Mouse (Mus musculus) MEL (cell line): ENCODE results near the gene Galnt2. TPM values are rescaled to one million over a fixed set of nuclear protein-coding genes. Genes with fewer than 3 reads are reported as not detected.

Source experiments
- DNase-seq: peaks from one replicate; pipeline ENCODE4 v3.0.0; 2011; ENCODE audit warnings: low read depth, low spot score
- H3K27ac ChIP-seq: 2 replicates; pipeline ENCODE4 v1.5.1; 2012; ENCODE audit warnings: low read depth, mild to moderate bottlenecking, control low read depth, low read length, moderate library complexity; ENCODE audit not compliant: control insufficient read depth
- H3K27me3 ChIP-seq, 2 experiments: fragments of 150-350 bp in 1 of 2; sonication (generic) in 1 of 2; 2 replicates each; pipeline ENCODE4 v1.6.1; 2012; ENCODE audit warnings: low read length in 2 of 2, mild to moderate bottlenecking in 2 of 2, improper control_type of control experiment in 1 of 2, moderate library complexity in 1 of 2; ENCODE audit not compliant: insufficient read depth in 2 of 2, control insufficient read depth in 1 of 2
- H3K36me3 ChIP-seq, 2 experiments: 2 replicates each; pipeline ENCODE4 v1.6.1; 2012 to 2014; ENCODE audit warnings: low read length in 2 of 2, improper control_type of control experiment in 1 of 2, inconsistent platforms in 1 of 2, mild to moderate bottlenecking in 1 of 2; ENCODE audit not compliant: insufficient read depth in 2 of 2, control insufficient read depth in 1 of 2
- H3K4me1 ChIP-seq, 2 experiments: fragments of 150-350 bp in 1 of 2; sonication (generic) in 1 of 2; 2 replicates each; pipeline ENCODE4 v1.6.1; 2012; ENCODE audit warnings: low read length in 2 of 2, improper control_type of control experiment in 1 of 2, mild to moderate bottlenecking in 1 of 2; ENCODE audit not compliant: insufficient read depth in 2 of 2, control insufficient read depth in 1 of 2
- H3K4me3 ChIP-seq, 2 experiments: fragments of 150-350 bp in 1 of 2; sonication (generic) in 1 of 2; 2 replicates each; pipeline ENCODE4 v1.5.1; 2012; ENCODE audit warnings: low read depth in 2 of 2, low read length in 2 of 2, mild to moderate bottlenecking in 2 of 2, moderate library complexity in 2 of 2, control low read depth in 1 of 2, improper control_type of control experiment in 1 of 2; ENCODE audit not compliant: control insufficient read depth in 1 of 2, insufficient read depth in 1 of 2
- H3K79me2 ChIP-seq: 2 replicates; pipeline ENCODE4 v1.6.1; 2012; ENCODE audit warnings: mild to moderate bottlenecking, low read length, moderate library complexity; ENCODE audit not compliant: control insufficient read depth, poor library complexity, insufficient read depth
- H3K9ac ChIP-seq: 2 replicates; pipeline ENCODE4 v1.6.1; 2012; ENCODE audit warnings: low read depth, mild to moderate bottlenecking, control low read depth, low read length, moderate library complexity; ENCODE audit not compliant: control insufficient read depth, poor library complexity, severe bottlenecking
- H3K9me3 ChIP-seq: fragments of 150-350 bp; sonication (generic); replicated peaks from 2 replicates; pipeline ENCODE4 v1.6.1; 2012; ENCODE audit warnings: mild to moderate bottlenecking, low read length, improper control_type of control experiment, moderate library complexity; ENCODE audit not compliant: insufficient read depth
- BHLHE40 ChIP-seq: IDR thresholded peaks from 2 replicates; pipeline ENCODE4 v1.6.1; 2012; ENCODE audit warnings: low read depth, mild to moderate bottlenecking, inconsistent platforms, low read length, improper control_type of control experiment, borderline replicate concordance
- CHD2 ChIP-seq: IDR thresholded peaks from 2 replicates; pipeline ENCODE4 v1.6.1; 2011; ENCODE audit warnings: low read length, improper control_type of control experiment
- CTCF ChIP-seq, 3 experiments: IDR thresholded peaks in 2 of 3; conservative IDR thresholded peaks in 1 of 3; 2 replicates each; pipeline ENCODE4 v1.5.1; 2011 to 2012; ENCODE audit warnings: low read length in 3 of 3, low read depth in 2 of 3, mild to moderate bottlenecking in 2 of 3, improper control_type of control experiment in 1 of 3, inconsistent platforms in 1 of 3, mixed read lengths in 1 of 3, moderate library complexity in 1 of 3; ENCODE audit not compliant: control insufficient read depth in 1 of 3, insufficient read depth in 1 of 3, poor library complexity in 1 of 3, severe bottlenecking in 1 of 3
- E2F4 ChIP-seq: IDR thresholded peaks from 2 replicates; pipeline ENCODE4 v1.6.1; 2011; ENCODE audit warnings: low read depth, low read length, improper control_type of control experiment, borderline replicate concordance
- ELF1 ChIP-seq: IDR thresholded peaks from 2 replicates; pipeline ENCODE4 v1.6.1; 2014; ENCODE audit warnings: low read depth, mild to moderate bottlenecking, inconsistent platforms, low read length, improper control_type of control experiment, moderate library complexity
- ETS1 ChIP-seq: IDR thresholded peaks from 2 replicates; pipeline ENCODE4 v1.6.1; 2012; ENCODE audit warnings: low read depth, mild to moderate bottlenecking, inconsistent platforms, low read length, improper control_type of control experiment, moderate library complexity
- GATA1 ChIP-seq: IDR thresholded peaks from 2 replicates; pipeline ENCODE4 v1.6.1; 2011; ENCODE audit warnings: low read depth, low read length, improper control_type of control experiment
- HCFC1 ChIP-seq: IDR thresholded peaks from 2 replicates; pipeline ENCODE4 v1.6.1; 2012; ENCODE audit warnings: low read depth, mild to moderate bottlenecking, inconsistent platforms, low read length, improper control_type of control experiment, moderate library complexity
- JUND ChIP-seq: IDR thresholded peaks from 2 replicates; pipeline ENCODE4 v1.6.1; 2011; ENCODE audit warnings: low read depth, mild to moderate bottlenecking, improper control_type of control experiment, low read length
- NELFE ChIP-seq: IDR thresholded peaks from 2 replicates; pipeline ENCODE4 v1.6.1; 2011; ENCODE audit warnings: low read depth, low read length, improper control_type of control experiment
- NRF1 ChIP-seq: IDR thresholded peaks from 2 replicates; pipeline ENCODE4 v1.6.1; 2014; ENCODE audit warnings: low read depth, mild to moderate bottlenecking, inconsistent platforms, low read length, improper control_type of control experiment, moderate library complexity; ENCODE audit not compliant: poor library complexity, insufficient read depth, severe bottlenecking
- POLR2A ChIP-seq, 2 experiments: IDR thresholded peaks; 2 replicates each; pipeline ENCODE4 v1.6.1; 2011 to 2012; ENCODE audit warnings: low read length in 2 of 2, mild to moderate bottlenecking in 2 of 2, control low read depth in 1 of 2, improper control_type of control experiment in 1 of 2, low read depth in 1 of 2, moderate library complexity in 1 of 2; ENCODE audit not compliant: control insufficient read depth in 1 of 2, insufficient read depth in 1 of 2, poor library complexity in 1 of 2
- POLR2AphosphoS2 ChIP-seq: IDR thresholded peaks from 2 replicates; pipeline ENCODE4 v1.6.1; 2011; ENCODE audit warnings: low read length, improper control_type of control experiment
- RAD21 ChIP-seq: IDR thresholded peaks from 2 replicates; pipeline ENCODE4 v1.6.1; 2011; ENCODE audit warnings: mild to moderate bottlenecking, low read depth, low read length, improper control_type of control experiment
- SIN3A ChIP-seq: IDR thresholded peaks from 2 replicates; pipeline ENCODE4 v1.6.1; 2012; ENCODE audit warnings: low read length, improper control_type of control experiment, inconsistent platforms
- SMC3 ChIP-seq: IDR thresholded peaks from 2 replicates; pipeline ENCODE4 v1.6.1; 2011; ENCODE audit warnings: low read depth, low read length, improper control_type of control experiment
- TCF12 ChIP-seq: IDR thresholded peaks from 2 replicates; pipeline ENCODE4 v1.6.1; 2014; ENCODE audit warnings: low read depth, mild to moderate bottlenecking, inconsistent platforms, low read length, improper control_type of control experiment, moderate library complexity
- UBTF ChIP-seq: IDR thresholded peaks from 2 replicates; pipeline ENCODE4 v1.6.1; 2012; ENCODE audit warnings: low read depth, mild to moderate bottlenecking, inconsistent platforms, low read length, improper control_type of control experiment, moderate library complexity, borderline replicate concordance; ENCODE audit not compliant: insufficient read depth
- USF2 ChIP-seq, 2 experiments: IDR thresholded peaks; 2 replicates each; pipeline ENCODE4 v1.6.1; 2011 to 2012; ENCODE audit warnings: improper control_type of control experiment in 2 of 2, low read length in 2 of 2, borderline replicate concordance in 1 of 2, inconsistent platforms in 1 of 2, low read depth in 1 of 2, mild to moderate bottlenecking in 1 of 2; ENCODE audit not compliant: insufficient read depth in 1 of 2
- ZC3H11A ChIP-seq: IDR thresholded peaks from 2 replicates; pipeline ENCODE4 v1.6.1; 2012; ENCODE audit warnings: low read depth, mild to moderate bottlenecking, inconsistent platforms, low read length, improper control_type of control experiment
- ZKSCAN1 ChIP-seq: IDR thresholded peaks from 2 replicates; pipeline ENCODE4 v1.6.1; 2012; ENCODE audit warnings: low read depth, mild to moderate bottlenecking, inconsistent platforms, low read length, improper control_type of control experiment, moderate library complexity
- ZMIZ1 ChIP-seq: IDR thresholded peaks from 2 replicates; pipeline ENCODE4 v1.6.1; 2012; ENCODE audit warnings: low read depth, mild to moderate bottlenecking, inconsistent platforms, low read length, improper control_type of control experiment, moderate library complexity
- polyA plus RNA-seq, 2 experiments: library from polyadenylated mRNA; stranded (reverse) in 1 of 2; unstranded in 1 of 2; fragments of >175 nt in 1 of 2; fragments of >200 nt in 1 of 2; gene quantifications; 2 replicates each; pipeline versions ENCODE4 v1.2.1 to v1.2.4; 2012; ENCODE audit warnings: low replicate concordance in 2 of 2, low read depth in 1 of 2; ENCODE audit not compliant: insufficient read length in 2 of 2, insufficient read depth in 1 of 2, missing spikeins in 1 of 2
- total RNA-seq: library from RNA; depleted of rRNA; stranded (reverse); fragments of 300-350 nt; gene quantifications from 2 replicates; pipeline ENCODE4 v1.2.3, GENCODE M21; 2012

The Galnt2 gene
- total and polyA plus RNA-seq, 3 experiments = 12.0 to 14.5 TPM; not detected in 1

DNA sequence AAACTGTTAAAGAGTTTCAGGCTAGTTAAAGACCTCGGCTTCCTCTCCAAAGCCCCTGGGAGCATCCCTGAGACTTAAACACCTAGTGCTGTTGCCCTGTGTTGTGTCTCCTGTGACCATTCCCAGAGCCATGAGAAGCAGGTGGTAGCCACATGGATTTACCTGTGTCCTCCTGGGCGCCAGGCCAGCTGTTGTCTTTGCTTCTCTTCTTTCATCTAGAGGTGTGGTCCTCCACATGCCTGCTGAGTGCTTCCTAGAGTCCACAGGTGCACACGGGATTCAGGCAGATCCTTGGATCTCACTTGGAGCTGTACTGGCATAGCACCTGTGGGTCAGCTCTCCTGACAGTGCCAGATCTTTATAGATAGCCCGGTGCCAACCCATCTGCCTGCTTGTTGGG, 36.0 kb downstream of the Galnt2 start:
- H3K27me3 ChIP-seq = no peaks in the 10 kb centered on the region
- no peak overlapping the region for H3K27ac ChIP-seq
- no peak overlapping the region for H3K9ac ChIP-seq
- H3K79me2 ChIP-seq = no peaks in the 10 kb centered on the region
- no peak overlapping the region for H3K4me3 ChIP-seq
- TF ChIP-seq CTCF (IDR thresholded peaks at IDR 0.05 in 2 of 3, conservative IDR thresholded peaks at IDR 0.05 in 1 of 3; ENCODE audit: control insufficient read depth in 1 of 3, insufficient read depth in 1 of 3, low read depth in 2 of 3, low read length in 3 of 3, poor library complexity in 1 of 3, severe bottlenecking in 1 of 3) (no peak), POLR2AphosphoS2 (no peak), USF2 (IDR thresholded peaks at IDR 0.05; ENCODE audit: borderline replicate concordance in 1 of 2, insufficient read depth in 1 of 2, low read depth in 1 of 2, low read length in 2 of 2) (no peak), TCF12 (no peak), NRF1 (no peak), RAD21 (no peak), GATA1 (no peak), ETS1 (no peak), SMC3 (no peak), ZMIZ1 (no peak), POLR2A (IDR thresholded peaks at IDR 0.05; ENCODE audit: control insufficient read depth in 1 of 2, insufficient read depth in 1 of 2, low read depth in 1 of 2, low read length in 2 of 2, poor library complexity in 1 of 2) (no peak), UBTF (no peak), ZKSCAN1 (no peak), HCFC1 (no peak), JUND (no peak), CHD2 (no peak), ELF1 (no peak), BHLHE40 (no peak), ZC3H11A (no peak)
- no peaks in the 10 kb centered on the region for H3K9me3 ChIP-seq
- H3K36me3 ChIP-seq = no peaks in the 10 kb centered on the region
- H3K4me1 ChIP-seq = no peaks in the 10 kb centered on the region
- no peak for DNase-seq

GRCm38 (mm10) chr8:124270504-124270903, 39.3 kb downstream of the Galnt2 start:
- Histone ChIP-seq H3K9ac (no peak overlapping the region), H3K4me1 (no peaks in the 10 kb centered on the region), H3K79me2 (no peaks in the 10 kb centered on the region), H3K27ac (no peak overlapping the region), H3K9me3 (no peaks in the 10 kb centered on the region), H3K27me3 (no peaks in the 10 kb centered on the region), H3K36me3 (no peaks in the 10 kb centered on the region), H3K4me3 (no peak overlapping the region)
- no peak for TF ChIP-seq E2F4
- no peak for TF ChIP-seq NELFE
- no peak for TF ChIP-seq SMC3
- no peak for TF ChIP-seq POLR2AphosphoS2
- no peak for TF ChIP-seq SIN3A
- no peak for TF ChIP-seq USF2 (IDR thresholded peaks at IDR 0.05; ENCODE audit: borderline replicate concordance in 1 of 2, insufficient read depth in 1 of 2, low read depth in 1 of 2, low read length in 2 of 2)
- no peak for TF ChIP-seq CHD2
- DNase-seq = no peak
